Mouse (Mus musculus) ZHBTc4 (cell line): ENCODE data around the gene L2hgdh.

Experiments used
- DNase-seq: peaks from one replicate; pipeline ENCODE4 v3.0.0-alpha.2; 2011; ENCODE audit warnings: low read depth, low spot score

L2hgdh gene

GRCm38 (mm10) chr12:69724711-69725460, at the start of gene L2hgdh, which contains the start of gene Atp5s:
L2hgdh (minus strand) TSS chr12:69724873.
Atp5s (plus strand) TSS chr12:69724950.
- peak; percentile 99 for DNase-seq

GRCm38 (mm10) chr12:69768841-69769240, 44.2 kb upstream of the L2hgdh start:
- DNase-seq: no peak

DNA sequence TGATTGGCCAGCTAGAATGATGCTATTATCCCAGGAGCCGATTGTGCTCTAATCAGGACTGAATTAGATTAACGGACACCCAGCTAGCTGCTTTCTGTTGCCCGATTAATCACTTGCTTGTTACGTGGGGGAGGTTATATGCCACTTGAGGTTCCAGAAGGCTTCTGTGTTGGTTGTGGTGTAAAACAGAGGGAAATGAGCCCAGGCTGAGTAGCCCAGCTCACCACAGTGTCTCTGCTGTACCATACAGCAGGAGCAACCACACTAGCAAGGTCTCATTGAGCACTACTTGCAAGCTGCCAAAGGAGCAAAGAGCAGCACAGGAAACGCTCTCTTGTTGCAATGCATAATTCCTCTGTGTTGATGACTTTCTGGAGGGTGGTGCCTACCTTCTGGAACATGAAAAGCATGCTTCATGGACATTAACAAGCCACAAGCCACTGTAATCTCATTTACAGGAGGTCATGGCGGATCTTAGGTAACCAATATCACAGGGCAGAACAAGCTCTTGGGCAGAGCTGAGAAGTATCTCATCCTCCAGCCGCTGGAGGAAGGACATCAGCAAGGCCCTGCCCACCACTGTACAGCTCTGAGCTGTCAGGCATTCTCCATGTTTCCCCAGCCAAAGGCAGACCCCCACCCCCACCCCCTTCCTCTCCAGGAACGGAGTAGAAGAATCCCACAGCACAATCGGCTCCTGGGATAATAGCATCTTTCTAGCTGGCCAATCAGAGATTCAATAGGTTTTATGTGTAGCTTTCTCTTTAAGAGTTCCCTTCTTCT, 43.0 kb upstream of the L2hgdh start:
- no peak for DNase-seq

DNA sequence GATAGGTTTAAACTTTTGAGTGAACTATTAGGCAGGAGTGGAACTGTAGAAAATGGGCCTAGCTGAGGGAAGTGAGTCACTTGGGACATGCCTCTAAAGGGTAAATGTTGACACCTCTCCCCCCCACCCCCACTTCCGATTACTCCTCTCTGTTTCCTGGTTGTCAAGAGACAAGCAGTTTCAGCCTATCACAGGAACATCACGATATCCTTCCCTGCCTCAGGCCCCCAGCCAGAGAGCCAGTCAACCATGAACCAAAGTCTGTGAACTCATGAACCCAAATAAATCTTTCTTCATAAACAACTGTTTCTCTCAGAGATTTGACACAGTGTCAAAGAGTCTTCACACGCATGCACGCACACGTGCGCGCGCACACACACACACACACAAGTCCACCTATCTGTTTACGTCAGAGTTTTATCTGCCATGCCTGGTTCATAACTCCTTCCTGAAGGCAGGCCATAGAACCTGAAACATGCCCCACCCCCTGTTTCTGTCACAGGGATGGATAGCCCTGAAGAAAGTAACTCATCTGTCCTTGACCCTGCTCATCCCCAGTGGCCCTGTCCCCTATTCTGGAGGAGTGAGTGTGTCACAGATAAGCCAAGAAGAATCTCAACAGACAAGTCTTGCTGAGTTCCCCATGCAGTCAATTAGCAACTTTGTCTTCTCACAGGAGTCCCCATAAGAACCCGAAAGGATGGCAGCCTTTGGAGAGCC, 41.7 kb upstream of the L2hgdh start:
- DNase-seq: no peak

DNA sequence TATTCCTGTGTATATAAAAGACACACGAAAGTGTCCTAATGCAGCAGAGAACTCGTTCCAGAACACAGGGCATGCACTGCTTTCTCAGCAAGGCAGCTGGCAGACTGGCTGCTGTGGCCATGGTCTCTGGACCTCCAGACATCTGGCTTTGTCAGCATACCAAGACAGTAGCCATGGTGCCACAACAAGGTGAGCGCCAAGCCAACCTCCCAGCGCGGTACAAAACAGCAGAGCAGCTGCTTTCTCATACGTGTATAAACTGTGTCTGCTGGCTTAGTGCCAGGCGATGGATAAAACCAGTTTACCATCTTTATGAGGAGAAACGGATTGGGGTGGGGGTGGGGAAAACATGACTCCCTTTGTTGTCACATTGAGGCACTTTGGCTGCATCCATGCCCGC, 40.9 kb upstream of the L2hgdh start:
- no peak for DNase-seq

GRCm38 (mm10) chr12:69761603-69762002, 36.9 kb upstream of the L2hgdh start:
- no peak for DNase-seq

DNA sequence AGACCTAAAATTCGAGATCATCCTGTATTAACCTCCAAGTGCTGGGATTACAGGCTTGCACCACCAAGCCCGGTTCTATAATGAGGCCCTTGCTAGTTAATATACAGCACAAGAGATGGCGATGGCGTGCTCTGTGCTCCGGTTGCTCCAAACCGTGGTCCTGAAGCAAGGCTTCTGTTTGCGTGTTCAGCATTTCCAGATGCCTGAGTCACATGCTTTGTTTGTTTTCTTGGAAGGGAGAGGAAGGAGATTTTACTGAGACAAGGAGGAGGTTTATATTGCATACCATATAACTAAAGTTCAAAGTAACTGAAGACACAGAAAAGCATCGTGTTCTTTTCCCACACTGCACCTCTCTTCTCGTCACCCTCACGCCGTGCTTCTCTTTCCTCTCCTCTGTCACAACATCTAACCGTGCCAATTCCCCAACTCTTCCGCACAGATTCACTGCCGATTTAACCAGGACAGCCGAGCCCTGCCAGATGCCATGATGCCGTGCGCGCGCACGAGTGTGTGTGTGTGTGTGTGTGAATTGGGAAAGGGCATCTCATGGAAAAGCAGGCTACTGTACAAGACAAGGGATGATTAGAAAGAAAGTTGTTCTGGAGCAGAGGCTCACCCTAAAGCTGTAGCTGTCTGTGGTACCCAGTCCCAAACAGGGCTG, 36.2 kb upstream of the L2hgdh start:
- DNase-seq: peak; percentile 31

GRCm38 (mm10) chr12:69760014-69760413, 35.3 kb upstream of the L2hgdh start:
- DNase-seq: no peak

DNA sequence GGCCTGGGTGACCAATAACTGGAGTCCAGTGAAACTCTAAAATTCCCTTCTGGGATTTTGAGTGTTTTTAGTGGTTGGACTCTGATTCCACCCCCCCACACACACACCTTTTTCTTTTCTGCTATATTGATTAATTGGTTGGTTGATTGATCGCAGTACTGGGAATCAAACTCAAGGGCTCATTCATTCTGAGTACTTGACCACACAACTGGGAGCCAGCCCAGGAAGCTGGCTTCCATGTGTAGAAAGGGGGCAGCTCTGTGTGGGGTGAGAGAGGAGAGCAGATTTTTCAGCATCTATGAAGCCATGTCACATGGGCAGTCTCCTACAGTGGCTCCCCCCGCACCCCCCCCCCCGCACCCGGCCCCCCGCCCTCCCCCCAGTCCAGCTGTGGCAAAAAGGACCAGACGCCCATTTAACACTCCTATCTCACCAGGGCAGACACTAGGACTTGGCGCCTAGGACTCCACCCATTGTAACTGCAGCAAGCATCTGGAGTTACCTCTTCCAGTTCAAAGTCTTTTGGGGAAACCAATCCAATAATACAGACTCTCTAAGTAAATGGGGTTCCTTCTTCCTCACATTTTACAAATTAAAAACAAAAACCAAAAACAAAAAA, 34.7 kb upstream of the L2hgdh start:
- DNase-seq: no peak

- peak; percentile 33 for DNase-seq
Measured at GRCm38 (mm10) chr12:69758221-69759185, 33.8 kb upstream of the L2hgdh start.

- DNase-seq: peak; percentile 92
Measured at GRCm38 (mm10) chr12:69757418-69758141, 32.9 kb upstream of the L2hgdh start.

DNA sequence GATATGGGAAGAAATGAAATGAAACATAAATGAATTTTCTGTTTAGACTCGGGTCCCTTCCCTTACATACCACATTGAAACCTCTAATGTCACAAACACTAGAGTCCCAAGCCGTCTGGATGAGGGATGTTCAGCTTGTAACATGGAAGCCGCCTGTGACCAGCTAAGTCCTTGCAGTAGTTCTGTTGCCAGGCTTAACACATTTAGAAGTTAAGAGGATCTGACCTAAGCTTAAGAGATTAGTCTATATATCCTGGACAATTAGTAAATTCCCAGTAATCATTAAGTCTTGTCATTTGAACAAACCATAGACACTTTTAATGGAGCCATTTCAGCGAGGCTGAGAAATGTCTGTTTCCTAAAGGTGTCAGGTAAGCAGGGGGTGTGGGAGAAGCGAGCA, 31.3 kb upstream of the L2hgdh start:
- no peak for DNase-seq

GRCm38 (mm10) chr12:69753936-69754335, 29.3 kb upstream of the L2hgdh start:
- no peak for DNase-seq

- DNase-seq: peak; percentile 71
Measured at GRCm38 (mm10) chr12:69751864-69752341, 27.2 kb upstream of the L2hgdh start.

- no peak for DNase-seq
Measured at GRCm38 (mm10) chr12:69744138-69744537, 19.5 kb upstream of the L2hgdh start.

DNA sequence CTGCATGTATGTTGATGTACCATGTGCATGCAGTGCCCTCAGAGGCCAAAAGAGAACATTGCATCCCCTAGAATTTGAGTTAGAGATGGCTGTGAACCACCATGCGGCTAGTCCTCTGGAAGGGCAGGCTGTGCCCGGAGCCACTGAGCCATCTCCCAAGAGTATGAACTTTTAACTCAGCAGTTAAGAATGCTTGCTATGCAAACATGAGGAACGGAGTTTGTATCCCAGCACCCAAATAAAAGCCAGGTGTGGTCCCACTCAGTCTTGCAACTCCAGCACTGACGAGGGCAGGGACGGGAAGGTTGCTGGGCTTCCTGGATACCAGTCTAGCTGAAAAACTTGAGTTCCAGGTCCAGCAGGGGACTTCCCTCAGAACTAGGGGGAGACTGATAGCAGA, 17.3 kb upstream of the L2hgdh start:
- no peak for DNase-seq

GRCm38 (mm10) chr12:69733923-69734322, 9.2 kb upstream of the L2hgdh start:
- no peak for DNase-seq

DNA sequence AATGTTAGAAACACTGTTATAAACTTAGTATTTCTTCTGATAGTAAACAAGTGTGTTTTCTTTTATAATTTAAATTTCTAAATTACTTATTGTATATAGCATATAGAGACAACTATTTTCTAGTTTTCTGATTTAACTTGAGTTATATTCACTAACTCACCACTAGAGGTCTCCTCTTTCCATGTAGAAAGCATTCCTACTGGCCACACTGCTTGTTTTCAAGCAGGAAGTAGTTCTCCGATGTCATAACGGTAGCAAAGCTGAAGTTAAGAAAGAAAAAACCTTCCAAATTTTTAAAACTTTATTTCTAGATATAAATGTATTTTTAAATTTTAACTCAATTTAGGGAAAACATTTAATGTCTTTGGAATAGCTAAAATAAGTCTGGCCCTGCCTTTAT, 8.8 kb upstream of the L2hgdh start:
- DNase-seq: peak; percentile 61

- DNase-seq: peak; percentile 26
Measured at GRCm38 (mm10) chr12:69732221-69732620, 7.5 kb upstream of the L2hgdh start.
